Mouse (Mus musculus): ENCODE data around the gene Dennd2a. TPM values are rescaled to one million over a fixed set of nuclear protein-coding genes. Genes with fewer than 3 reads are reported as not detected.

The Dennd2a gene
- polyA plus RNA-seq, 1 experiment from 2014 or later: 17.4 TPM

Other genes starting within 250 kb of the Dennd2a start
- 33.0 and 34.4 TPM in 2 replicates for gene Slc37a3, start 180.2 kb downstream of the Dennd2a start, polyA plus RNA-seq (2015; fragmentation: Nextera tagmentation; extraction: Ambion mirVana)
- 0.41 and 0.84 TPM in 2 replicates for gene Rab19, start 176.7 kb downstream of the Dennd2a start, polyA plus RNA-seq (2015; fragmentation: Nextera tagmentation; extraction: Ambion mirVana)
- gene Mkrn1, start 137.4 kb downstream of the Dennd2a start, polyA plus RNA-seq (2015; fragmentation: Nextera tagmentation; extraction: Ambion mirVana): 67.2 and 83.4 TPM in 2 replicates
- 12.6 and 14.6 TPM in 2 replicates for gene Adck2, start 16.0 kb upstream of the Dennd2a start, polyA plus RNA-seq (2015; fragmentation: Nextera tagmentation; extraction: Ambion mirVana)
- 1.1 and 1.8 TPM in 2 replicates for gene Gm42420, start 27.9 kb upstream of the Dennd2a start, polyA plus RNA-seq (2015; fragmentation: Nextera tagmentation; extraction: Ambion mirVana)
- 599 and 674 TPM in 2 replicates for gene Ndufb2, start 34.7 kb upstream of the Dennd2a start, polyA plus RNA-seq (2015; fragmentation: Nextera tagmentation; extraction: Ambion mirVana)
- 8.7 and 10.3 TPM in 2 replicates for gene Braf, start 167.6 kb upstream of the Dennd2a start, polyA plus RNA-seq (2015; fragmentation: Nextera tagmentation; extraction: Ambion mirVana)